Mouse (Mus musculus): ENCODE measurements around the gene Gm13084. TPM values are rescaled to one million over a fixed set of nuclear protein-coding genes. Genes with fewer than 3 reads are reported as not detected.
"Not testable (repeated sequence)": the region's sequence is repeated elsewhere in the genome, so short reads cannot be mapped to it uniquely, and the experiment has no call there.

The Gm13084 gene
- polyA plus RNA-seq (2015; fragmentation: Nextera tagmentation; extraction: Ambion mirVana): not detected in 2 replicates

DNA sequence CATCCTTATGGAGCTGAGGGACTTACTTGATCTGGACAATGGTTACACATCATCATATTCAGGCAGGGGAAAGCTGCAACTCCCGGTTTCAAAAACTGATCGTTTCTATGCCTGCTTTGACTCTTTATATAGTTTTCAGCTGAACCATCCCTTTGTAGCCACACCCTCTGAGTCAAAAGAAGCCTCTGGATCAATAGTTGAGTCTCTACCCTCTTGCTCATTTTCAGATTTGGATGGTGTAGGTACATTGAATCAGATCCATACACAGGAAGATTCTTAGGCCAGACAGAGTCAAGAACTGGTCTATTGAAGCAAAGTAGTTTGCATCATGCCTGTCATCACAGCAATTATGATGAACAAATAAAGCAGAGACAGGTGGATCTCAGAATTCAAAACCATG, at the start of gene Gm13084:
TSS of gene Gm13084 (minus strand) at position 101 of the 400 bp plus-strand sequence.
- Histone ChIP-seq H3K27ac (replicated peaks) (no peak within 1 kb of the TSS), H3K4me2 (no peak within 1 kb of the TSS), H3K4me3 (no peak within 1 kb of the TSS), H3K4me1 (replicated peaks) (no peaks in the 10 kb centered on the region), H3K9ac (no peak within 1 kb of the TSS), H3K9me3 (peaks cover 14% of the 10 kb centered on the region; the same call in 1 of the 2 replicates), H3K27me3 (no peaks in the 10 kb centered on the region), H3K36me3 (no peaks in the 10 kb centered on the region)
- 84% methylated on average over 2 of the region's 2 CpGs for WGBS
- no peak for ATAC-seq (ENCODE audit: low FRiP score, low read depth)

DNA sequence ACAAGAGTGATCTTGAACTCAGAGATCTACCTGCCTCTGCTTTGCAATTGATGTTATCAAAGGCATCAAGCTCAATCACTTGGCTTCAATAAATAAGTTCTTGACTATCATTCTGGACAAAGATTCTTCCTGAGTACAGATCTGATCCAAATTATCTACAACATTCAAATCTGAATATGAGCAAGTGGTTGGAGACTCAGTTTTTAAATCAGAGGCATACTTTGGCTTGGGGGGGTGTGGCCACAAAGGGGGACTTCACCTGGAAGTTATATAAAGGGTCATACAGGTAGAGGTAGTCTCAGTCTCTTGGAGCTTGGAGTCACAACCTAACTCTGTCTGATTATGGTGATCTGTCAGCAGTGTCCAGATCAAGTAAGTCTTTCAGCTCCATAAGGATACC, 30.3 kb upstream of the Gm13084 start, which contains the start of gene Gm13103:
TSS of gene Gm13103 (plus strand) at position 301 of the 400 bp plus-strand sequence.
- H3K4me2 ChIP-seq; ATAC-seq (ENCODE audit: low FRiP score, low read depth): not testable (repeated sequence)

DNA sequence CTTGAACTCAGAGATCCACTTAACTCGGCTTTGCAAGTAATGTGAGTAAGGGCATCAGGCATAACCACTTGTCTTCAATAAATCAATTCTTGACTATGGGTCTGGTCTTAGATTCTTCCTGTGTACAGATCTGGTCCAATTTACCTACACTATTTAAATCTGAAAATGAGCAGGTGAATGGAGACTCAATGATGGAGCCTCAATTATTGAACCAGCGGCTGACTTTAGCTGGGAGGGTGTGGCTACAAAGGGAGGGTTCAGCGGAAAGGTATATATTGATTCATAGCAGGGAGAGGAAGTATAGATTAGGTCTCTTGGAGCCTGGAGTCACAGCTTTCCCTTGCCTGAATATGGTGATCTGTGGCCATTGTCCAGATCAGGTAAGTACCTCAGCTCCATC, 26.8 kb downstream of the Gm13084 start, which contains the start of gene Gm13023:
TSS of gene Gm13023 (plus strand) at position 301 of the 400 bp plus-strand sequence.
- H3K4me1 ChIP-seq (replicated peaks); H3K9ac ChIP-seq; H3K27me3 ChIP-seq; H3K4me2 ChIP-seq; H3K9me3 ChIP-seq; H3K27ac ChIP-seq (replicated peaks); H3K36me3 ChIP-seq; ATAC-seq (ENCODE audit: low FRiP score, low read depth); H3K4me3 ChIP-seq: not testable (repeated sequence)
- WGBS: 97% methylated on average over 3 of the region's 3 CpGs

More for the DNA sequence above, 30.3 kb upstream of the Gm13084 start, which contains the start of gene Gm13103:
- H3K9me3 ChIP-seq: peaks cover 19% of the 10 kb centered on the region
- not testable (repeated sequence) for H3K9ac ChIP-seq; H3K27ac ChIP-seq (replicated peaks); H3K4me3 ChIP-seq; H3K4me1 ChIP-seq (replicated peaks); H3K36me3 ChIP-seq; H3K27me3 ChIP-seq

Other genes with a start within 250 kb of the Gm13084 start
- not detected in 2 replicates for gene Gm13083, start 201.1 kb downstream of the Gm13084 start, polyA plus RNA-seq (2015; fragmentation: Nextera tagmentation; extraction: Ambion mirVana)
- not detected in 2 replicates for gene Gm13088, start 158.8 kb downstream of the Gm13084 start, polyA plus RNA-seq (2015; fragmentation: Nextera tagmentation; extraction: Ambion mirVana)
- not detected in 2 replicates for gene Gm13089, start 113.4 kb downstream of the Gm13084 start, polyA plus RNA-seq (2015; fragmentation: Nextera tagmentation; extraction: Ambion mirVana)
- not detected in 2 replicates for gene Gm13078, start 96.6 kb downstream of the Gm13084 start, polyA plus RNA-seq (2015; fragmentation: Nextera tagmentation; extraction: Ambion mirVana)
- gene Gm13023, start 26.7 kb downstream of the Gm13084 start, polyA plus RNA-seq (2015; fragmentation: Nextera tagmentation; extraction: Ambion mirVana): not detected in 2 replicates
- not detected in 2 replicates for gene Gm13103, start 30.4 kb upstream of the Gm13084 start, polyA plus RNA-seq (2015; fragmentation: Nextera tagmentation; extraction: Ambion mirVana)
- not detected in 2 replicates for gene Pramef6, start 84.3 kb upstream of the Gm13084 start, polyA plus RNA-seq (2015; fragmentation: Nextera tagmentation; extraction: Ambion mirVana)
- gene Pramef25, start 134.9 kb upstream of the Gm13084 start, polyA plus RNA-seq (2015; fragmentation: Nextera tagmentation; extraction: Ambion mirVana): not detected in 2 replicates
- gene Gm13101, start 150.9 kb upstream of the Gm13084 start, polyA plus RNA-seq (2015; fragmentation: Nextera tagmentation; extraction: Ambion mirVana): not detected in 2 replicates
- not detected in 2 replicates for gene Pramef17, start 178.3 kb upstream of the Gm13084 start, polyA plus RNA-seq (2015; fragmentation: Nextera tagmentation; extraction: Ambion mirVana)
- gene Pramel4, start 243.0 kb upstream of the Gm13084 start, polyA plus RNA-seq (2015; fragmentation: Nextera tagmentation; extraction: Ambion mirVana): not detected in 2 replicates

Measured in hindbrain, embryonic 15.5 days (tissue).